Mouse (Mus musculus) brain, embryonic 18.5 days (tissue): ENCODE results near the gene Ebf3.

Source experiments
- DNase-seq: peaks from one replicate; pipeline ENCODE4 v3.0.0-alpha.2; 2012; ENCODE audit warnings: low read depth, low spot score

Ebf3 gene

DNA sequence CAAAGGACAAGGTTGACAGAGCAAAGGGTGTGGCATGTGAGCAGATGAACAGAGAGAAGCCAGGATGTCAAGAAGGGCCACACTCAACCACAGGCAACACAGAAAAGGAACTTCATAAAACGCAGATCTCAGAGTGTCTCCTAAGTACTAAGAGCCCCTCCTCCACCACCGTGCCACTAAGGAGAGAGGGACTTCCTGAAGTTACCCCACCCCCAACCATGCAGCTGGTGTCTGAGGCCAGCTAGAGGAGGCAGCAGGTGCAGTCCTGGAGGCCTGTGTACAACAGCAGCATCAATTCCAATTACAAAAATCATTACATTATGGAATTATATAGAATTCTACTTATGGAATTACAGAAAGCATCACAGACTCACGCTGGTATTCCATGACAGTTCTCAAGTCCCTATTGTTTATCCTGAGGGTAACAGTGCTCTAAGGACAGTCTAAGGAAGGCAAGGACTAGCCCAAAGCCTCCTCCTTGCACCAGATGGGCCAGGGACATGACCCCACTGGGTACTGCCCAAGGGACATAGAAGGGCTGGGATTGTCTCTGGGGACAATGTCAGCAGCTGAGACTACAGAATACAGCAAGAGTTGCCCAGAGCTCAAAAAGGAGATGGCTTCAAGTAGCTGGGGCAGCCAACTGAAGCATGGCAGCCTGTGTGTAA is 24.8 kb downstream of the Ebf3 start:
- DNase-seq, result no peak

- DNase-seq, result no peak
Measured at GRCm38 (mm10) chr7:137278171-137278570, 36.1 kb downstream of the Ebf3 start.

- no peak for DNase-seq
Measured at GRCm38 (mm10) chr7:137277713-137278112, 36.5 kb downstream of the Ebf3 start.

DNA sequence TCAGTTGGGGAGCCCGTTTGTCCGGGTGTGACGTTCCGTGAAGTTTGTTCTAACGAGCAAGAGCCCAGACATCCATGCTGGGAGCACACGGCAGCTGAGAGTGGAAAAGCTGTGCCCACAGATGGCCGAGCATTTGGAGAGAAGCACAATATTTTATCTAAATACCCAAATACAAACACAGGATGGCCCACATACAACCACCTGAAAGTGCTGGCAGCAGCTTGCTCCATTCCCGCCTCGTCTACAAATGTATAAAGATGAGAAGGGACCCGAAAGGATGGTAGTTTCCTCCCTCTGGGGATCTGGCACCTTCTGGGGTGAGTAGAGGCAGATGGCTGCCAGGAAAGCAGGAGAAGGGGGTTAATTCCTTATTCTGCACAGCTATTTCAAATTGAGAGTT is 42.0 kb downstream of the Ebf3 start:
- peak; percentile 67 for DNase-seq

DNA sequence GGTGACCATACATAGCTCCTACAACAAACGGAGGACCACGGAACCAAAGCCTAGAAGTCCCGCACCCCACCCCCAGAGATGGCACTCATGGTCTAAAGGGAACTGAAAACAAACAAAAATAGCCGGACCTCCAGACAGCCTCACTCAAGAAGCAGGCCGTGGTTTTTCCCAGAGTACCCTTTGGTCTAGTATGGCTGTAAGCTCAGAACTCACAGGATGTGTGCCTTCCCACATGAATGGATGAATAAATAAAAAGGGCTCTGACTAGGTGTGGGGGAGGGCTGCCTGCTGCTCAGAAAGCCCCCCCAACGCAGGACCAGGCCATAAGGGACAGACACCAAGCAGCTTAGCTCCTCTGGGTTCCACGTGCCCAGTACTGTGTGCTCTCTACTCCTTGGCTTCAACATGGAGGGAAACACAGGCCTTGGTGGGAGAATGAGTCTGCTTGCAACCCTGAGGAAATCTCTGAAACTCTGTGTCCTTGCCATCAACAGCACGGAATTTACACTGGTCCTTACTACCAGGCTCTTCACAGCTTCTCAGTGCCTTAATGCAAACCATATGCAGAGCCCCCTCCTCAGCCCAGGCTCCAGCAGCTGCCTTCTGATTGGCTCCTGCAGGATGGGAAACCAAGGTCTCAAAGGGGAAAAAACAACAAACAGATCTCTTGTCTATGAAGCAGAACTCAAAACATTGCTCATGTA is 45.6 kb downstream of the Ebf3 start:
- DNase-seq, result no peak

- DNase-seq, result no peak
Measured at GRCm38 (mm10) chr7:137267441-137267840, 46.8 kb downstream of the Ebf3 start.

GRCm38 (mm10) chr7:137266575-137266974 is 47.7 kb downstream of the Ebf3 start:
- DNase-seq, result no peak

DNA sequence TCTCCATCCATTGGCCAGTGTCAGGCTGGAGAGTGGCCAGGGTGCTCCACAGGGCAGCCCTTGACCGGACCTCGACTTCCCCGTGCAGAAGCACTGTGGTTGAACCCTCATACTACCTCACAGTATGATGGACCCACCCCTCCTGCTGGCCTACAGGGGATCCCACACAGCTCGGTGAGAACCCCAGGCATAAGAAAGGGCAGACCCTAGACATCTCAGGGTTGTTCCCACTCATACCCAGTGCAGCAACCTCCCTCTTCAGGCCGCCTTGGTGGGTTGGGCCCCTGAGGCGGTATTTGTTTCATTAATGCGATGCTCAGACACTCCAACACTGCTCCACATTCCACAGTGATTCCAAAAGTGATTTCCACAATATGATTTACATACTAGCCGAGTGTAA is 51.9 kb downstream of the Ebf3 start:
- DNase-seq, result no peak

GRCm38 (mm10) chr7:137246213-137246872 is 67.9 kb downstream of the Ebf3 start:
- no peak for DNase-seq

DNA sequence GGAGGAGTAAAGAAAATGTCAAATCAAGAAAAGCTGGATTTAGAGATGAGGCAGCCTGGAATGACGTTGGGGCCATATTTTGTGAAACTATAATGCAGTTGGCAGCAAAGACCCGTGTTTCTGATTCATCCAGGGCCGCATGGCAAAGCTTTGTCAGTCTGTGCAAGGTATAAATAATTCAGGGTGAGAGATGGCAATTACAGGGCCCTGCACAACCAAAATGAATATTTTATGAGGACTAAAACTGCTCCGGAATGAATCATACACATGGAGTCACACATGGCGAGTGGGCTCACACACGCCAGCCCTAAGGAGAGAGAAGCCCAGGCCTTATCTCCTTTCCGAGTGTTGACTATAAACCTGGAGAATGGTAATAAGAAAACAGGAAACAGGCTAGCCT is 69.4 kb downstream of the Ebf3 start:
- no peak for DNase-seq

- no peak for DNase-seq
Measured at GRCm38 (mm10) chr7:137240481-137240880, 73.8 kb downstream of the Ebf3 start.

- DNase-seq, result no peak
Measured at GRCm38 (mm10) chr7:137239542-137240133, 74.6 kb downstream of the Ebf3 start.

DNA sequence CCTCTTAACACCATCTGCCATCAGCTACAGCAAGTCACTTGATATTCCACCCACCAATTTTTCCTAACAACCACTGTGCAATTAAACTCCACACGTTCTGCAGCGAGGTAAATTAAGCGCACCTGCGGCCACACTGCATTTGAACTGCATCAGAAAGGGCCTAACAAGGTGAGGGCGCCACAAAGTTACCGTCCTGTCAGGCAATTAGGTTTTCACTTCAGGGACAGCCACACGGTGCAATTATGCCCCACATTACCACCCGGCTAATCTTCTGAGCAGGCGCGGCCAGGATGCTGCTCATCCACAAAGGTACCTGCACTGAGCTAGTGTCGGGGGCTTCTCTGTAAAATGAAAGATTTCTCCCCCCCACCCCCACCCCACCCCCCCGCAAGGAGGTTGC is 76.8 kb downstream of the Ebf3 start:
- no peak for DNase-seq

GRCm38 (mm10) chr7:137223823-137224222 is 90.4 kb downstream of the Ebf3 start:
- no peak for DNase-seq

DNA sequence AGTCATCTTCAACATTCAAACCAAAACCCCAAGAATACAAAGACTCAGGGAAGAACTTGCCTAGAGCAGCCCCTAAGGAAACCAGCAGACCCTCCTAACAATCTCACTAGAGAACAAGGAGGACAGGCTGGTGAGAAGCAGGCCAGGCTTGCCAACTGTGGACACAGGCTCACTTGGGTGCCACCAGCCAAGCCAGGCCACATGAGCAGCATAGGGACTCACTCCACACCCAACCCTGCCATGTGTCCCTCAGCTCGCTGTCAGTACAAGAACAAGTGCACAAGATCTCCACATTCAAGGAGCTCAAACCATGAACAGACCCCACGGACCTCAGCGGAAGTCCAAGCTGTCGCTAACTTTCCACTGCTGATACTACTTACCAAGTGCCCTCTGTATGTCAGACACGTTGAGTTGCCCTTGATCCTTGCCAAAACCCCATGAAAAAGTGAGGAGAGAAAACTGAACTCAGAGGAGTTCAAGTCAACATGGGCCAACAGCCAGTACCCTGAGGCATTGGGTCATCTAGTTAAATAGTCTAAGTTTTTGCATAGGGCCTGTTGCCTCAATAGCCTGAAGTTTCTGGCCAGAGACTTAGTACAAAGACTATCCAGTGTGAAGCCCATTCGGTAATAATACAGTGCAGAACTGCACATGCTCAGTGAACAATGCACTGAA is 91.3 kb downstream of the Ebf3 start:
- no peak for DNase-seq

- DNase-seq, result no peak
Measured at GRCm38 (mm10) chr7:137221599-137221998, 92.6 kb downstream of the Ebf3 start.

DNA sequence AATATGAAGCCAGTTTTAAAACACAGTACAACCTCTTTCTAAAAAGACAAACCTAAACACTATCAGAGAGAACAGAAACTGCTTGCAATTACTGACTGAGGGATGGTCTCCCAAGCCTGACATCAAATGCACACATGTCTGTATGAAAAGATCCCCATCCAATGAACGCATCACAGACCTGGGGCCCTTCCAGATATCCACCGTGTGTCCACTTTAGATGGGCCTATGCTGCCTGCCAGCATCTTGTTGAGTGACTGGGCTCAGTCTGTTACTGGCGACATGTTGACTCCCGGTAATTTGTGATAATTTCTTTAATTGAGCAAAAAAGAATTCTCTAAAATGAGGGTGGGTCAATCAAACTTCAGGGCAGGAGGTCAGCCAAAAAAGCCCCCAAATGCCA is 93.8 kb downstream of the Ebf3 start:
- no peak for DNase-seq

- DNase-seq, result no peak
Measured at GRCm38 (mm10) chr7:137218706-137219105, 95.5 kb downstream of the Ebf3 start.

DNA sequence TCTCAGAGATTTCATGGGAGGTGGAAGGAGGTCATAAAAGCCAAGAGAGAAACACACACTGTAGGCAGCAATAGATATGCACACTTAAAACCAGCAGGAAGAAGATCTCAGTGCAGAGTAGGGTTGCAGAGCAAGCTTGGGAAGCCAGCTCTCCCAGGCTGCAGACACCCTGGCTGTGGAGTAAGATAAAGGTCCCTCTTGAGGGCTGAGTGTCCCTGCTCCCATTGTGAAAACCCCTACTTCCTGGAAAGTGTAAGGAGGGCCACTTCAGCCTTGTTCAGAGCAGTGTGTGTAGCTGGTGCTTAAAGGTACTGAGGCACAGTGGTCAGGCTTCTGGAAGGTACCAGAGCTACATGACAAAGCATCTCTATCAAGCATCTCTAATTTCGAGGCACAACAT is 100.8 kb downstream of the Ebf3 start:
- no peak for DNase-seq

GRCm38 (mm10) chr7:137211332-137211731 is 102.9 kb downstream of the Ebf3 start:
- no peak for DNase-seq

GRCm38 (mm10) chr7:137209688-137210345 is 104.4 kb downstream of the Ebf3 start:
- no peak for DNase-seq
